Mouse (Mus musculus): ENCODE measurements around the gene Drd5.

DNA sequence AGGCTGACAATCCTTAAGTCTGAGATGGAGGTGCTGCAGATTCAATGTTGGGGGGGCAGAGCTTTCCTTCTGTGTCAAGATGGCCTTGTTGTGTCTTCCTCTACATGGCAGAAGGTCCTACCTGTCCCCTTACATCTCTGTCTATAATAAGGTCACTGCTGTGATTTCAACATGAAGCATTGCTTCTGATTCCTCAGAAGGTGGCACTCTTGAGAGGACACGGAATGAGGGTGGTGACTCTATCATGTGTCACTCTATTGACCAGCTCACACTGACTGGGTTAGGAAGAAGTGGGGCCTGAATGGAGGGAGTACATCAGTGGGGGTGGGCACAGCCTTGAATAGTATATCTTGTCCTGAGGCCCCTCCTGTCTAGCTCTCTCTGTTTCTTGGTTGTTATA, 15.4 kb downstream of the Drd5 start:
- no peak for TF ChIP-seq CHD2 (IDR thresholded peaks at IDR 0.05; ENCODE audit: low read depth, low read length)
- TF ChIP-seq MAFK (IDR thresholded peaks at IDR 0.05; ENCODE audit: insufficient read depth, low read depth, low read length) = no peak
- no peak for TF ChIP-seq ZC3H11A (IDR thresholded peaks at IDR 0.05; ENCODE audit: borderline replicate concordance, low read depth, low read length)
- no peak for TF ChIP-seq HCFC1 (IDR thresholded peaks at IDR 0.05; ENCODE audit: borderline replicate concordance, insufficient read depth, low read length)

Data from ES-E14 (cell line).